Mouse (Mus musculus) kidney, adult 2 months (tissue): ENCODE results near the gene Nt5c2.
"Not testable (repeated sequence)": the region's sequence is repeated elsewhere in the genome, so short reads cannot be mapped to it uniquely, and the experiment has no call there.

Experiments used
- CTCF ChIP-seq: fragments of 200-500 bp; conservative IDR thresholded peaks from 2 replicates; pipeline ENCODE4 v1.5.1; 2011; ENCODE audit warnings: low read depth, mild to moderate bottlenecking, control low read depth, low read length, moderate library complexity, mixed read lengths; ENCODE audit not compliant: insufficient read depth, insufficient read length
- POLR2A ChIP-seq: fragments of 200-500 bp; IDR thresholded peaks from one replicate; pipeline ENCODE4 v1.6.1; 2011; ENCODE audit warnings: low read depth, low read length, control low read depth

DNA sequence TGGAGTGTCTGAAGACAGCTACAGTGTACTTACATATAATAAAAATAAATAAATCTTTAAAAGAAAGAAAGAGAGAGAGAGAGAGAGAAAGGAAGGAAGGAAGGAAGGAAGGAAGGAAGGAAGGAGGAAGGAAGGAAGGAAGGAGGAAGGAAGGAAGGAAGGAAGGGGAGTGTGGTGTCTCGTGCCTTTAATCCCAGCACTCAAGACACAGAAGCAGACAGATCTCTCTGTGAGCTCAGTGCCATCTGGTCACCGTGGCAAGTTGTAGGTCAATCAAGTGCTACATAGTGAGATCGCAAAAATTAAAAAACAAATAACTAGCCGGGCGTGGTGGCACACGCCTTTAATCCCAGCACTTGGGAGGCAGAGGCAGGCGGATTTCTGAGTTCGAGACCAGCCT lies 24.3 kb downstream of the Nt5c2 start:
- TF ChIP-seq CTCF, POLR2A: not testable (repeated sequence)
